Mouse (Mus musculus): ENCODE data around the gene Lpin3.

DNA sequence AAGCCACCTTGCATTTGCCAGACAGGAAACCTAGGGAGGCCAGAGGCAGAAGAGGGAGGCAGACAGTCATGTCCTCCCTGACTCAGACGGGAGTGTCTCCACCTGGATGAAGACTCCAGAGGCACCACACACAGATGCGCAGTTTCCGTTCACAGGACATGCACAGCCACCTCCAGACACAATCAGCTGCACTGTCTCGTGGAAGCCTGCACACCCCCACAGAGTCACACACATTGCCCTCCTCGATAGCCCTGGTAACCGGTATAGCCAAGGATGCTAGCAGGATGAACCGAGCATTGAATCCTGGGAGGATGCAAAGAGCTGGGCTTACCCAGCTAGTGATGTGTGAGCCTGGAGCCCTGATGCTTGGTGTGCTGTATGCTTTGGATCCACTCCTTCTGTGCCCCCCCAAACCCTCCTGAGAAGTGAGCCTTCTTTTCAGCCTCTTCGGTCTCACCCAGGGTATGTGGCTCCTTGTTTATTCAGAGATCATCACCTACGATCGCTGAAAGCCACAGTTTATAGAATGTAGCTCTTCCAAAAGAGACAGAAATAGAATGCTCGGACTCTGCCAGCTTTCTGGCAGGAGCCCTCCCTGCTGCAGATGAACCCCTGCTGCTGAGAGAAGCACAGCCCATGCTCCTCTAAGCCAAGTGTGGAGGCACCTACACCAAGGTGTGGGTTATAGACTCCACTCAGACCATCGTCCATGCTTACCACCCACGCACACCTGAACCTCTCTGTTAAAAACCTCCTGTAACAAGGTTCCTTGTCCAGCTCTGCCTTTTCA is 35.5 kb downstream of the Lpin3 start:
- TF ChIP-seq CTCF (conservative IDR thresholded peaks at IDR 0.05 in 1 of 2, IDR thresholded peaks at IDR 0.05 in 1 of 2; ENCODE audit: low read depth in 2 of 2, low read length in 2 of 2) (no peak), POLR2AphosphoS2 (IDR thresholded peaks at IDR 0.05; ENCODE audit: low read depth, low read length) (no peak), MAX (IDR thresholded peaks at IDR 0.05; ENCODE audit: low read length) (no peak), EP300 (IDR thresholded peaks at IDR 0.05; ENCODE audit: low read length) (no peak), UBTF (IDR thresholded peaks at IDR 0.05; ENCODE audit: low read depth, low read length) (no peak), MEF2A (IDR thresholded peaks at IDR 0.05; ENCODE audit: borderline replicate concordance, low read depth, low read length) (no peak), HCFC1 (IDR thresholded peaks at IDR 0.05; ENCODE audit: low read depth, low read length) (no peak), CHD2 (IDR thresholded peaks at IDR 0.05; ENCODE audit: low read length) (no peak), ZMIZ1 (IDR thresholded peaks at IDR 0.05; ENCODE audit: low read depth, low read length) (no peak), POLR2A (IDR thresholded peaks at IDR 0.05; ENCODE audit: low read depth, low read length) (no peak)

Measured in CH12.LX (cell line).